Mouse (Mus musculus) hindbrain, embryonic 15.5 days (tissue): Measurements from ENCODE around the gene Apoa2. TPM values are rescaled to one million over a fixed set of nuclear protein-coding genes. Genes with fewer than 3 reads are reported as not detected.

Experiments
- ATAC-seq: fragments of 200-750 bp; cut with Nextera tagmentation; 2 replicates; pipeline ENCODE4 v1.8.0; 2017; ENCODE audit warnings: low read depth, moderate number of reproducible peaks, moderate TSS enrichment; ENCODE audit not compliant: low FRiP score
- H3K27ac ChIP-seq: fragments of 300-500 bp; sonication (generic); replicated peaks from 2 replicates; pipeline ENCODE4 v1.5.1; 2015; ENCODE audit warnings: mild to moderate bottlenecking, inconsistent platforms
- H3K27me3 ChIP-seq: fragments of 300-500 bp; sonication (generic); 2 replicates; pipeline ENCODE4 v1.6.1; 2015; ENCODE audit warnings: control low read depth, inconsistent platforms
- H3K36me3 ChIP-seq: fragments of 300-500 bp; sonication (generic); 2 replicates; pipeline ENCODE4 v1.6.1; 2015; ENCODE audit warnings: control low read depth, inconsistent platforms
- H3K4me1 ChIP-seq: fragments of 300-500 bp; sonication (generic); replicated peaks from 2 replicates; pipeline ENCODE4 v1.6.1; 2015; ENCODE audit warnings: control low read depth, inconsistent platforms
- H3K4me2 ChIP-seq: fragments of 300-500 bp; sonication (generic); 2 replicates; pipeline ENCODE4 v1.6.1; 2015; ENCODE audit warnings: moderate library complexity, mild to moderate bottlenecking, inconsistent platforms
- H3K4me3 ChIP-seq: fragments of 300-500 bp; sonication (generic); 2 replicates; pipeline ENCODE4 v1.5.1; 2015; ENCODE audit warnings: mild to moderate bottlenecking, inconsistent platforms
- H3K9ac ChIP-seq: fragments of 300-500 bp; sonication (generic); 2 replicates; pipeline ENCODE4 v1.6.1; 2015; ENCODE audit warnings: inconsistent platforms
- H3K9me3 ChIP-seq: fragments of 300-500 bp; sonication (generic); 2 replicates; pipeline ENCODE4 v1.6.1; 2016; ENCODE audit warnings: control low read depth, inconsistent platforms
- WGBS: fragments of 180-500 bp; shearing (Covaris S2); methylation state at CpG from one replicate; pipeline ENCODE4 v1.1.7; 2015; 5-methylcytosine and 5-hydroxymethylcytosine counted together
- polyA plus RNA-seq: library from polyadenylated mRNA; unstranded; fragments of >200 nt; fragmentation: Nextera tagmentation; extraction: Ambion mirVana; gene quantifications from 2 replicates; pipeline ENCODE4 v1.2.1, GENCODE M21; 2015

Apoa2 gene
- 6.0 and 6.3 TPM in 2 replicates for polyA plus RNA-seq

GRCm38 (mm10) chr1:171224857-171225256 is at the start of gene Apoa2:
Gene Apoa2 (plus strand): TSS chr1:171225054.
- Histone ChIP-seq H3K4me1 (peaks cover 20% of the 10 kb centered on the region), H3K4me2 (no peak within 1 kb of the TSS), H3K27ac (no peak within 1 kb of the TSS), H3K9me3 (no peaks in the 10 kb centered on the region), H3K9ac (no peak within 1 kb of the TSS), H3K4me3 (no peak within 1 kb of the TSS), H3K27me3 (no peaks in the 10 kb centered on the region), H3K36me3 (peaks cover 2% of the 10 kb centered on the region)
- ATAC-seq = no peak
- WGBS = 82% methylated on average over 5 of the region's 5 CpGs

- no peak for ATAC-seq
- Histone ChIP-seq H3K4me2 (no peak overlapping the region), H3K4me3 (no peak overlapping the region), H3K9me3 (no peaks in the 10 kb centered on the region), H3K36me3 (no peaks in the 10 kb centered on the region), H3K9ac (no peak overlapping the region), H3K27ac (no peak overlapping the region), H3K27me3 (no peaks in the 10 kb centered on the region), H3K4me1 (no peaks in the 10 kb centered on the region)
- 70% methylated on average over 5 of the region's 5 CpGs for WGBS
Observed at GRCm38 (mm10) chr1:171179487-171180171, 45.2 kb upstream of the Apoa2 start.

- Histone ChIP-seq H3K27me3 (no peaks in the 10 kb centered on the region), H3K4me3 (no peak overlapping the region), H3K4me2 (no peak overlapping the region), H3K9me3 (no peaks in the 10 kb centered on the region), H3K4me1 (peaks cover 4% of the 10 kb centered on the region; the same call in 1 of the 2 replicates), H3K27ac (no peak overlapping the region), H3K36me3 (no peaks in the 10 kb centered on the region), H3K9ac (no peak overlapping the region)
- no peak for ATAC-seq
- WGBS = 88% methylated on average over 3 of the region's 3 CpGs
Observed at GRCm38 (mm10) chr1:171183025-171183424, 41.8 kb upstream of the Apoa2 start.

- 78% methylated on average over 3 of the region's 3 CpGs for WGBS
- no peak overlapping the region for H3K4me3 ChIP-seq
- H3K4me2 ChIP-seq = no peak overlapping the region
- ATAC-seq = no peak
- peaks cover 9% of the 10 kb centered on the region; the same call in 1 of the 2 replicates for H3K4me1 ChIP-seq
- no peaks in the 10 kb centered on the region for H3K27me3 ChIP-seq
- no peak overlapping the region for H3K9ac ChIP-seq
- no peaks in the 10 kb centered on the region for H3K36me3 ChIP-seq
- H3K9me3 ChIP-seq = no peaks in the 10 kb centered on the region
- H3K27ac ChIP-seq = no peak overlapping the region
Observed at GRCm38 (mm10) chr1:171183620-171184019, 41.2 kb upstream of the Apoa2 start.

- no peaks in the 10 kb centered on the region for H3K9me3 ChIP-seq
- ATAC-seq = no peak
- peaks cover 15% of the 10 kb centered on the region for H3K4me1 ChIP-seq
- no peak overlapping the region for H3K4me2 ChIP-seq
- no peak overlapping the region for H3K27ac ChIP-seq
- H3K36me3 ChIP-seq = no peaks in the 10 kb centered on the region
- H3K9ac ChIP-seq = no peak overlapping the region
- no peaks in the 10 kb centered on the region for H3K27me3 ChIP-seq
- no peak overlapping the region for H3K4me3 ChIP-seq
- WGBS = 83% methylated on average over 7 of the region's 7 CpGs
Observed at GRCm38 (mm10) chr1:171184314-171184713, 40.5 kb upstream of the Apoa2 start.

- no peak overlapping the region for H3K27ac ChIP-seq
- H3K4me1 ChIP-seq = peaks cover 20% of the 10 kb centered on the region
- 63% methylated on average over 8 of the region's 8 CpGs for WGBS
- H3K4me3 ChIP-seq = no peak overlapping the region
- H3K9ac ChIP-seq = no peak overlapping the region
- no peak overlapping the region for H3K4me2 ChIP-seq
- H3K27me3 ChIP-seq = no peaks in the 10 kb centered on the region
- no peaks in the 10 kb centered on the region for H3K36me3 ChIP-seq
- H3K9me3 ChIP-seq = no peaks in the 10 kb centered on the region
- ATAC-seq = no peak
Observed at GRCm38 (mm10) chr1:171185655-171186054, 39.2 kb upstream of the Apoa2 start.

GRCm38 (mm10) chr1:171187851-171188700 is 36.8 kb upstream of the Apoa2 start:
- Histone ChIP-seq H3K36me3 (no peaks in the 10 kb centered on the region), H3K27me3 (no peaks in the 10 kb centered on the region), H3K4me3 (no peak overlapping the region), H3K9me3 (no peaks in the 10 kb centered on the region), H3K4me1 (peaks cover 26% of the 10 kb centered on the region), H3K4me2 (0 out of 2 replicates have a peak overlapping the region, but pooled peaks have one; percentile 18), H3K27ac (no peak overlapping the region), H3K9ac (no peak overlapping the region)
- ATAC-seq = 0 out of 2 replicates have a peak, but pooled peaks have one; percentile 44
- WGBS = 22% methylated on average over 13 of the region's 13 CpGs

- WGBS = 8% methylated on average over 8 of the region's 8 CpGs
- Histone ChIP-seq H3K4me1 (peaks cover 35% of the 10 kb centered on the region), H3K9me3 (no peaks in the 10 kb centered on the region), H3K4me2 (peak overlapping the region; percentile 21; the same call in 1 of the 2 replicates), H3K27ac (peak overlapping the region; percentile 30; the same call in 1 of the 2 replicates), H3K9ac (no peak overlapping the region), H3K27me3 (peaks cover 1% of the 10 kb centered on the region; the same call in 1 of the 2 replicates), H3K36me3 (no peaks in the 10 kb centered on the region), H3K4me3 (no peak overlapping the region)
- no peak; the same call in 1 of the 2 replicates for ATAC-seq
Observed at GRCm38 (mm10) chr1:171189046-171189445, 35.8 kb upstream of the Apoa2 start.

- Histone ChIP-seq H3K4me1 (peaks cover 39% of the 10 kb centered on the region), H3K9ac (no peak overlapping the region), H3K27me3 (peaks cover 7% of the 10 kb centered on the region; the same call in 1 of the 2 replicates), H3K27ac (peak overlapping the region; percentile 30; the same call in 1 of the 2 replicates), H3K36me3 (no peaks in the 10 kb centered on the region), H3K9me3 (no peaks in the 10 kb centered on the region), H3K4me2 (peak overlapping the region; percentile 21; the same call in 1 of the 2 replicates), H3K4me3 (no peak overlapping the region)
- ATAC-seq = peak; percentile 36; the same call in 1 of the 2 replicates
- WGBS = 31% methylated on average over 14 of the region's 14 CpGs
Observed at GRCm38 (mm10) chr1:171189476-171190114, 35.3 kb upstream of the Apoa2 start.

- H3K4me1 ChIP-seq = peaks cover 47% of the 10 kb centered on the region
Observed at GRCm38 (mm10) chr1:171190832-171191231, 34.0 kb upstream of the Apoa2 start.

GRCm38 (mm10) chr1:171192283-171192682 is 32.6 kb upstream of the Apoa2 start:
- no peaks in the 10 kb centered on the region for H3K9me3 ChIP-seq
- H3K4me3 ChIP-seq = no peak overlapping the region
- H3K27ac ChIP-seq = no peak overlapping the region
- peak overlapping the region; percentile 97; the same call in 1 of the 2 replicates for H3K4me2 ChIP-seq
- H3K36me3 ChIP-seq = no peaks in the 10 kb centered on the region
- WGBS = 47% methylated on average over 10 of the region's 10 CpGs
- no peak for ATAC-seq
- peaks cover 53% of the 10 kb centered on the region for H3K4me1 ChIP-seq
- H3K9ac ChIP-seq = no peak overlapping the region
- H3K27me3 ChIP-seq = peaks cover 28% of the 10 kb centered on the region

More at GRCm38 (mm10) chr1:171190832-171191231, 34.0 kb upstream of the Apoa2 start:
- H3K36me3 ChIP-seq = no peaks in the 10 kb centered on the region
- WGBS = 94% methylated on average over 9 of the region's 9 CpGs
- H3K4me3 ChIP-seq = no peak overlapping the region
- H3K9ac ChIP-seq = no peak overlapping the region
- H3K27ac ChIP-seq = no peak overlapping the region
- no peaks in the 10 kb centered on the region for H3K9me3 ChIP-seq
- no peak overlapping the region for H3K4me2 ChIP-seq
- ATAC-seq = no peak
- H3K27me3 ChIP-seq = peaks cover 16% of the 10 kb centered on the region
